Mouse (Mus musculus) T-helper 17 cell (primary cell): ENCODE results near the gene Usp44.

ENCODE experiments used
- in situ Hi-C, 2 experiments: fragments of 300-600 bp; cut with MboI, MseI; formaldehyde crosslinking; loops; 1 replicate in 1 of 2; 2 replicates in 1 of 2; pipeline ENCODE4 v1.15.1; 2025; ENCODE audit warnings: high pct_unique_total_duplicates in 2 of 2

Gene Usp44

DNA sequence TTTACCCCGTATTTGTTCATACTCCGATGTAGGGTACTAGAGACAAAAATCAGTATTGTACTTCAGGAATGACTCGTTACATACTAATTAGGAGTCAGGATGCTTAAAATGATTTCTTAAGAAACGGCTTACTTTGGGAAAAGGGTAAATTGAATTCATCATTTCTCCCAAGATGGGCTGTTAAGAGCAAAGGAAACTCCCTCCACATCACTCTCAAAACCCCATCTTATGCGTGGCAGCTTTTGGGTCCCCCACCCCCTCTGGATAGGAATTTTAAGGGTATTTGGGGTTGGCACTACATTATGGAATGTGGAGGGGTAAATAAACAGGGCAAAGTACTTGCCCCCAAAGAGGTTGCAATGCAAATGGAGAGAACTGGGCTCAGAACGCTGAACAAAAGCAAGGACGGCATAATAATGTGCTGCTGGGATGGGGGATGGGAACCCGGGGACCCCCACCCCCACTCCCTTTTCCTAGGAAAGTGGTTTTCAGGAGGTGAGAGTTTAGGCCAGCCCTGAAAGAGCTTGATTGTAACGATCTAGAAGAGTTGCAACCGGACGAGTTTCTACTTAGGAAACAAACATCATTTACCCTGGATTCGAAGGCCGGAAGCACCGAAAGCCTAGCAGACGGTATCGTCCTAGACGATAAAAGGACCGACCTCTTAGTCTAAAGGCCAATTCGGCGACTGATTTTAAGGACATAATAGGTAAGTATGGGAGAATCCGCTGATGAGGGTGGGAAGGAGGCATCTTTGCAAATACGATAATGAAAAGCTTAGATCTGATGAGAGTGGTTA is at the start of gene Usp44:
Gene Usp44, plus strand, starts transcription at position 625 of the 799 bp plus-strand sequence.
- in situ Hi-C loops = no loop called here

- in situ Hi-C loops = no loop called here
These were observed 47.9 kb upstream of the Usp44 start for GRCm38 (mm10) chr10:93783216-93784013.

DNA sequence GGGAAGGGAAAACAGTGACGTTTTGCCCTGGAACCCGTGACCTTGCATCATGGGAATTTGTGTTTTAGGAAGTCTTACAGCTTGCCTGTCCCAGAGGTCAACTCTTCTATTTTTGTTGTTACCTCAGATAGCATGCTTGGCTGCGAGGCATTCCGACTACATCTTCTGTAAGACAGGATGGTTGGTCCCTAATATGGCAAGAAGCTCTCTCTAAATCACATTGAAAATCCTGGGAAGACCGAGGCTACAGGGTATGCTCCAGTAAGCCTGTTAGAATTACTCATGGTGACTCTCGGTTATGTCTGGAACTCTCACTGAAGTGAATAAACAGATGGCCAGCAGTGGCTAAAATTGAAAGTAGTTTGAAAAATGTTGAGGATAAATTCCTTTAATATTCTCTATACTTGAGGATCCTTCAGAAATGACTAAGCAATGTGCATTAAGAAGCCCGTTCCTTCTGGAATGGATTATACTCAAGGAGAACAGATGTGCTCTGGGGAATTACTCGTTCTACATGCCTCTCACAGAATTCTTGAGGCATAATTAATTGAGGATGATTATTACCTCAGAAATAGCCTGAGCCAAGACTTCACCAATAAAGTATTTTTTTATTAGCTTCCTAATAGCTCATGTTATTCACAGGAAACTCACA is 31.5 kb upstream of the Usp44 start:
- in situ Hi-C loops = loop anchor here in 1 of 2 experiments (25.0 kb wide), 1 partner anchor 312 kb away; no protein-coding TSS in a partner anchor

- in situ Hi-C loops = loop anchor here in 1 of 2 experiments (25.0 kb wide), 1 partner anchor 312 kb away; no protein-coding TSS in a partner anchor
These were observed 31.0 kb upstream of the Usp44 start for GRCm38 (mm10) chr10:93800363-93800722.

GRCm38 (mm10) chr10:93800895-93801294 is 30.5 kb upstream of the Usp44 start:
- in situ Hi-C loops = loop anchor here in 1 of 2 experiments (25.0 kb wide), 1 partner anchor 311 kb away; no protein-coding TSS in a partner anchor

- in situ Hi-C loops = loop anchor here in 1 of 2 experiments (25.0 kb wide), 1 partner anchor 309 kb away; no protein-coding TSS in a partner anchor
These were observed 28.2 kb upstream of the Usp44 start for GRCm38 (mm10) chr10:93803199-93803598.

- in situ Hi-C loops = loop anchor here in 1 of 2 experiments (25.0 kb wide), 1 partner anchor 303 kb away; no protein-coding TSS in a partner anchor
These were observed 21.9 kb upstream of the Usp44 start for GRCm38 (mm10) chr10:93809438-93809837.

DNA sequence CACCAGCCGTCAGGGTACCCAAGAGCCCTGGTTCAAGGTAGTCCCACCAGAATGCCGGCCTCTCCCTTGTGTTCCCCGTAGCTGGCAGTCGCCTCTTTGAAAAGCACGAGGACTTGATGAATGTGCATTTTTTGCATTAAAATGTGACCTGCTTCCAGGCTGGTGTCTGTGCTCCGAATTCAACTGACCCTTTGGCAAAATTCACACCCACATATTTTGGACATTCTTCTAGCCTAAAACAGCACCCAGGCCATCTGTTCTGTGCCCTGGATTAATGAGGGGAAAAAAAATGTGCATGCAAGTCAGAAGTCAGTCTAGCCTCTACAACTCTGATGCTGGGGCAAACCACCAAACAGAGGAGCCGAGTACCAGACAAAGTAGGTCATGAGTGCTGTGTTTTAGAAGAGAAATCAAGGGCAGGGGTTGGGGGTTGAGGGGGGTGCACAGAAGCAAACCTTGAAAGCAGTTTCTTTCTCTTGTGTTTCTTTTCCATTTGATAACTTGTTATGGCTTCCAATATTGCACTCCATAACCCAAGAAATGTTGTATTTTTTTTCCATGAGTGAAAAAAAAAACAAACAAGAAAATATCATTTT is 20.7 kb upstream of the Usp44 start:
- in situ Hi-C loops = loop anchor here (5.0 to 25.0 kb wide), 3 partner anchors 302 to 1786 kb away; no protein-coding TSS in a partner anchor

DNA sequence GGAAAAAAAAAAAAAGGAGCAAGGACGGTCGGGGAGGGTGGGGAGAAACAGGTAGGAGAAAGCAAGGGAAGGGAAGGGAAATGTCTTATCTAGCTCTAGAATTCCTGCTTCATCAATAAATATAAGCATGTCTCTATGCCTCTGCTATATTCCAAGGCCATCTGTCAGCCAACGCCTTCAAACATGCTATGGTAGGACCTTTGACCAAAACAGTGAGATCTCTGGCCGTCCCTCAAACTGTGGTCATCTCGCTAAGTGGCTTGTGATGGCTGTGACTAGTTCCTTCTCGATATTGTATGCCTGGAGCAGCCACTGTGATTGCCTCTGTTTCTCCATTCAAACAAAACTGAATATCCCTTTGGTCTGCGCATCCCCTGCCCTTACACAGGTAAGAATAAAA is 19.3 kb upstream of the Usp44 start:
- in situ Hi-C loops = loop anchor here (5.0 to 25.0 kb wide), 3 partner anchors 300 to 1787 kb away; no protein-coding TSS in a partner anchor

GRCm38 (mm10) chr10:93812774-93813415 is 18.5 kb upstream of the Usp44 start:
- in situ Hi-C loops = loop anchor here (5.0 to 25.0 kb wide), 3 partner anchors 299 to 1788 kb away; no protein-coding TSS in a partner anchor

- in situ Hi-C loops = loop anchor here (5.0 to 25.0 kb wide), 3 partner anchors 299 to 1789 kb away; no protein-coding TSS in a partner anchor
These were observed 17.6 kb upstream of the Usp44 start for GRCm38 (mm10) chr10:93813755-93814154.

DNA sequence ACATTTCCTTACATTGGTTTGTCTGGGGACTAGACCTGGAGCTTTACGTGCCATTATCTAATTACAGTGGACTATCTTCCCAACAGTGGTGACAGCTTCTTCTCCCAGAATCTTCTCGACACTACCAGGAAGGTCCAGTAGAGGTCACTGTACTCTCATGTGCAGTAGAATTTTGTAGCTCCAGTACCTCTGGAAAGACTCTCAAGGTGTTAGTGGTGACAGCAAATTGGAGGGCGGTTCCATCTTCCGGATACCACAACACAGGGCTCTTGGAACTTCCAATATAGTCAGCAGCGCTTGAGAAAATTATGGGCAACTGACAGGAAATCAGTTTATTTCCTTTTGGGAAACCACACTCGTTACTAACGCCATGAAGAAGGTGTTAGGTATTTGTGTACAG is 12.7 kb upstream of the Usp44 start:
- in situ Hi-C loops = loop anchor here (10.0 to 25.0 kb wide), 2 partner anchors 294 to 1794 kb away; no protein-coding TSS in a partner anchor

GRCm38 (mm10) chr10:93829898-93830831 is 1.2 kb upstream of the Usp44 start:
- in situ Hi-C loops = no loop called here

DNA sequence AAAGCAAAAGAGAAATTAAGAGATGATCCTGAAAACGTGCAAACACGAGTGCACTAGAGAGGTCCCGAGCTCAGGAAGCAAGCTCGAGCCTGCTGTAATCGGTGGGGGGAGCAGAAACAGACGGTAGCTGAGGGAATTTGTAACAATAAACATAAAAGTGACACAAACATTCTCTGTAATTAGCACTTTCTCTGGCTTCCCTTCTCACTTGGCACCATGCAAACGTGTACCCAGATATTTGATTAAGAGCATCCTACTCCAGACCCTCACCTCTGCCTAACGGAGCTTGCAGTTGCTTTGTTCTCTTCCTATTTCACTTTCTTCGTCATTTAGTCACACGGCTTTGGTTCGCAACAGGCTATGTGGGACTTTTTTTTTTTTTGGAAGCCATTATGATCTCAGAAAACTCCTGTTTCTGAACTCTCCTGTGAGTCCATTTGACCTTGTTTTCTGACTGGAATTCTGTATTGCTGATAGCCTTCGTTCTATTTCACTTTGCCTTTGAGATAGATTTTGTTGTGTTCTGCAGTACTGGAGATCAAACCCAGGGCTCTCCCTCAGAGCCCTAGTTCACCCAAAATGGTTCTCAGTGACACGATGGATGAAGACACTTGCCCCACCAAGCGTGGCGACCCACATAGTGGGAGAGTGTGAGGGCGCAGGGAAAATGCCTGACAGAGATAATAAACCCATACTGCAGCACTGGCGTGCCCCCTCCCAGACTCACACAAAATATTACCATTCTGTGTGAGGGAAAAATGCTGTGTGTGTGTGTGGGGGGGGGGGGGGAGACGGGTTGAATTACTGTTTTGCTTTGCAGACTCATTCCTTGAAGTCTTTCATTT is 597 bp downstream of the Usp44 start:
- in situ Hi-C loops = no loop called here

GRCm38 (mm10) chr10:93832811-93833210 is 1.5 kb downstream of the Usp44 start:
- in situ Hi-C loops = no loop called here

DNA sequence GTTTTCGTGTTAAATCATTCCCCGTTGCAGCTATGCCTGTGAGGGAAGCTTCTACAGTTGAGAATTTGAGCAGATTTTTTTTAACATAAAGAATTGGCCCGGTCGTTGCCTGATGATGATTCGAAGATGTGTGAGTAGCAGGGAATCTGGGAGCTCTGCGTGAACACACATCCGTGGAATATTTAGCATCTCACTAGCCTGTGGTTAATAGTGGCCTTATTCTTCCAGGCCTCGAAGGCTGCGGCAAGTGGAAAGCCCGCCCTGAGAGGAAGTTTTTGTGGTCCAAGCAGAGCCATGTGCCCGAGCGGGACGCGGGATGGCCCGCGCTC is 2.0 kb downstream of the Usp44 start:
- in situ Hi-C loops = no loop called here

- in situ Hi-C loops = no loop called here
These were observed 2.5 kb downstream of the Usp44 start for GRCm38 (mm10) chr10:93833699-93834393.

- in situ Hi-C loops = no loop called here
These were observed 3.0 kb downstream of the Usp44 start for GRCm38 (mm10) chr10:93834394-93834745.
